Mouse (Mus musculus) midbrain, embryonic 16.5 days (tissue): ENCODE measurements at regions not wholly inside any gene's neighbourhood (a gene's known extent, or its start where the extent isn't known, plus 50 kb on each side); places are given as distances from the start of the nearest gene placed in this dataset.
A peak's percentile ranks its signal among the peaks of the same experiment; 100 is the strongest.

Source experiments
- ATAC-seq: fragments of 200-750 bp; cut with Nextera tagmentation; 2 replicates; pipeline ENCODE4 v1.8.0; 2017; ENCODE audit warnings: moderate TSS enrichment
- H3K27ac ChIP-seq: fragments of 300-500 bp; sonication (generic); 2 replicates; pipeline ENCODE4 v1.5.1; 2014; ENCODE audit warnings: mild to moderate bottlenecking, low read length, mixed read lengths
- H3K27me3 ChIP-seq: fragments of 300-500 bp; sonication (generic); 2 replicates; pipeline ENCODE4 v1.6.1; 2014; ENCODE audit warnings: low read depth, low read length, mixed read lengths; ENCODE audit not compliant: control insufficient read depth, insufficient read depth
- H3K36me3 ChIP-seq: fragments of 300-500 bp; sonication (generic); 2 replicates; pipeline ENCODE4 v1.6.1; 2014; ENCODE audit warnings: mild to moderate bottlenecking, low read length, moderate library complexity, mixed read lengths; ENCODE audit not compliant: control insufficient read depth, insufficient read depth
- H3K4me1 ChIP-seq: fragments of 300-500 bp; sonication (generic); 2 replicates; pipeline ENCODE4 v1.6.1; 2014; ENCODE audit warnings: mild to moderate bottlenecking, low read length, mixed read lengths; ENCODE audit not compliant: control insufficient read depth, insufficient read depth
- H3K4me2 ChIP-seq: fragments of 300-500 bp; sonication (generic); 2 replicates; pipeline ENCODE4 v1.6.1; 2014; ENCODE audit warnings: mild to moderate bottlenecking, low read length, mixed read lengths
- H3K4me3 ChIP-seq: fragments of 300-500 bp; sonication (generic); 2 replicates; pipeline ENCODE4 v1.5.1; 2014; ENCODE audit warnings: low read depth, mild to moderate bottlenecking, low read length, moderate library complexity, mixed read lengths
- H3K9ac ChIP-seq: fragments of 300-500 bp; sonication (generic); 2 replicates; pipeline ENCODE4 v1.6.1; 2014; ENCODE audit warnings: low read depth, low read length, mixed read lengths
- H3K9me3 ChIP-seq: fragments of 300-500 bp; sonication (generic); replicated peaks from 2 replicates; pipeline ENCODE4 v1.6.1; 2014; ENCODE audit warnings: mild to moderate bottlenecking, low read length, mixed read lengths; ENCODE audit not compliant: control insufficient read depth, poor library complexity, severe bottlenecking
- WGBS: fragments of 180-500 bp; shearing (Covaris S2); extraction: QIAGEN DNeasy Blood & Tissue Kit; methylation state at CpG from one replicate; pipeline ENCODE4 v1.1.7; 2014; 5-methylcytosine and 5-hydroxymethylcytosine counted together

DNA sequence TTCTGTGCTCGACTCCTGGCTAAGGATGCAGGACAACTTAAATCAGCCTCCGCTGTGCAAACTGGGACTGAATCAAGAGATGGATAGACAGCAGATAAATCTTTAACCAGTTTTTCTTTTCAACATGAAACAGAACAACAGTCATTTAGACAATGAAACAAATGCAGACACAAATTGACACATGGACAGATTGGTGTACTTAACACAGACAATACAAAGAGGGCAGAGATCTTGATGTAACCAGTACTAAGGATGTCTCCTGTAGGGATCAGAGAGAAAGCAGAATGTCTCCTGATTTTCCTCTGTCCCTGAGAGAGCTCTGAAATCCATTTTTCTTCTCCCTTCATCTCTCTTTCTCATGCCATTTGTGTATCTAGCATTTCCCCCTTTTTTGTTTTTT is 1241.5 kb downstream of the Hace1 start:
- no peaks in the 10 kb centered on the region for H3K9me3 ChIP-seq
- no peaks in the 10 kb centered on the region for H3K4me1 ChIP-seq
- H3K9ac ChIP-seq, result no peak overlapping the region
- no peaks in the 10 kb centered on the region for H3K36me3 ChIP-seq
- ATAC-seq, result no peak
- 72% methylated on average over 2 of the region's 2 CpGs for WGBS
- no peaks in the 10 kb centered on the region for H3K27me3 ChIP-seq
- no peak overlapping the region for H3K27ac ChIP-seq
- H3K4me2 ChIP-seq, result no peak overlapping the region
- H3K4me3 ChIP-seq, result no peak overlapping the region

GRCm38 (mm10) chr10:46819965-46820364 is 1242.3 kb downstream of the Hace1 start:
- ATAC-seq, result no peak
- no peak overlapping the region for H3K27ac ChIP-seq
- no peak overlapping the region for H3K9ac ChIP-seq
- 96% methylated on average over 1 of the region's 1 CpGs for whole genome bisulfite sequencing
- H3K4me1 ChIP-seq, result no peaks in the 10 kb centered on the region
- H3K4me2 ChIP-seq, result no peak overlapping the region
- no peak overlapping the region for H3K4me3 ChIP-seq
- H3K27me3 ChIP-seq, result no peaks in the 10 kb centered on the region
- no peaks in the 10 kb centered on the region for H3K36me3 ChIP-seq
- H3K9me3 ChIP-seq, result no peaks in the 10 kb centered on the region

DNA sequence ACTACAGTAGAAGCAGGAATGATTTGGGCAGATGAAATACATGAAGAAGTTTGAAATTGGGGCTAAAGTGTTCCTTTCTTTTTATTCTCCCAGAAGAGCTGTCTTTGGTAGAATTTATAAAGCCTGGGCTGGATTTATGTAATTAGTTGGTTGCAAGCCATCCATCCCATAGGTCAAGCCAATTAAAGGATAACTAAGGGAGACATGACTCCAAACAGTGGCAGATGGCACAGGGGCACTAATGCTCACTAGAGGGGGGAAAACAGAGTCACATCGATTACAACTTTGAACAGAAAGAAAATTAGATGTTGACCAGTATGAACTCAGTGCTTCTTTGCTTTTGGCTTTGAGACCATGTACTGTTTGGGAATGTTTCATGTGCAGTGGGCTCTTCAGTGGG is 1246.2 kb downstream of the Hace1 start:
- Histone ChIP-seq H3K36me3 (no peaks in the 10 kb centered on the region), H3K9me3 (no peaks in the 10 kb centered on the region), H3K27ac (no peak overlapping the region), H3K4me2 (no peak overlapping the region), H3K4me1 (peaks cover 6% of the 10 kb centered on the region), H3K9ac (no peak overlapping the region), H3K27me3 (no peaks in the 10 kb centered on the region), H3K4me3 (no peak overlapping the region)
- no peak for ATAC-seq
- WGBS, result 32% methylated on average over 1 of the region's 1 CpGs

GRCm38 (mm10) chr10:46826012-46826411 is 1248.4 kb downstream of the Hace1 start:
- H3K27me3 ChIP-seq, result no peaks in the 10 kb centered on the region
- H3K27ac ChIP-seq, result peak overlapping the region; percentile 59
- 10% methylated on average over 3 of the region's 3 CpGs for WGBS
- H3K4me3 ChIP-seq, result no peak overlapping the region
- no peak overlapping the region for H3K4me2 ChIP-seq
- H3K9me3 ChIP-seq, result no peaks in the 10 kb centered on the region
- H3K9ac ChIP-seq, result no peak overlapping the region
- H3K36me3 ChIP-seq, result no peaks in the 10 kb centered on the region
- 0 out of 2 replicates have a peak, but pooled peaks have one; percentile 58 for ATAC-seq
- H3K4me1 ChIP-seq, result peaks cover 6% of the 10 kb centered on the region

DNA sequence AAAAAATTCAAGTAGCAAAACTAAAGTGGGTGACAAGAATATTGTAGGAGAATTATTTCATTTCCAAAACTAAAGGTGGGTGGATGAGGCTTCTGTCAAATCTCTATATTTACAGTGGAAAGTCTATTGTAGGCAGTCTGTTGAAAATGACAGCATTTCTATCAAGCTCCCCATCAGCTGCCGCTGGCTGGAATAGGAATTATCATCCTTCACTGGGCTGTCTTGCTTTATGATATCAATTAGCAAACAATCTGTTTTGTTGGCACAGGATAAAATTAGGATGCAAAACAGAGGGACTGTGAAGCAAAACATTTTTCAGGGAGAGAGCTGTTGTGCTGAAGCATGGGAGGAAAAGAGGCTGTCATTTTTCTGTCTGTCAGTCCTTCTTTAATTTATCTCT is 1249.0 kb downstream of the Hace1 start:
- no peaks in the 10 kb centered on the region for H3K9me3 ChIP-seq
- no peaks in the 10 kb centered on the region for H3K27me3 ChIP-seq
- H3K4me3 ChIP-seq, result no peak overlapping the region
- H3K36me3 ChIP-seq, result no peaks in the 10 kb centered on the region
- H3K27ac ChIP-seq, result peak overlapping the region; percentile 63; the same call in 1 of the 2 replicates
- H3K4me2 ChIP-seq, result no peak overlapping the region
- no peak overlapping the region for H3K9ac ChIP-seq
- 13% methylated on average over 1 of the region's 1 CpGs for WGBS
- peaks cover 6% of the 10 kb centered on the region for H3K4me1 ChIP-seq
- peak; percentile 57; the same call in 1 of the 2 replicates for ATAC-seq

GRCm38 (mm10) chr10:46827109-46827812 is 1249.6 kb downstream of the Hace1 start:
- Histone ChIP-seq H3K4me2 (no peak overlapping the region), H3K36me3 (no peaks in the 10 kb centered on the region), H3K9me3 (no peaks in the 10 kb centered on the region), H3K27ac (peak overlapping the region; percentile 76), H3K27me3 (no peaks in the 10 kb centered on the region), H3K9ac (no peak overlapping the region), H3K4me1 (peaks cover 6% of the 10 kb centered on the region), H3K4me3 (no peak overlapping the region)
- 4% methylated on average over 1 of the region's 1 CpGs for WGBS
- peak; percentile 67 for ATAC-seq

- no peak overlapping the region for H3K27ac ChIP-seq
Measured at GRCm38 (mm10) chr10:46828164-46828563, 1250.5 kb downstream of the Hace1 start.

DNA sequence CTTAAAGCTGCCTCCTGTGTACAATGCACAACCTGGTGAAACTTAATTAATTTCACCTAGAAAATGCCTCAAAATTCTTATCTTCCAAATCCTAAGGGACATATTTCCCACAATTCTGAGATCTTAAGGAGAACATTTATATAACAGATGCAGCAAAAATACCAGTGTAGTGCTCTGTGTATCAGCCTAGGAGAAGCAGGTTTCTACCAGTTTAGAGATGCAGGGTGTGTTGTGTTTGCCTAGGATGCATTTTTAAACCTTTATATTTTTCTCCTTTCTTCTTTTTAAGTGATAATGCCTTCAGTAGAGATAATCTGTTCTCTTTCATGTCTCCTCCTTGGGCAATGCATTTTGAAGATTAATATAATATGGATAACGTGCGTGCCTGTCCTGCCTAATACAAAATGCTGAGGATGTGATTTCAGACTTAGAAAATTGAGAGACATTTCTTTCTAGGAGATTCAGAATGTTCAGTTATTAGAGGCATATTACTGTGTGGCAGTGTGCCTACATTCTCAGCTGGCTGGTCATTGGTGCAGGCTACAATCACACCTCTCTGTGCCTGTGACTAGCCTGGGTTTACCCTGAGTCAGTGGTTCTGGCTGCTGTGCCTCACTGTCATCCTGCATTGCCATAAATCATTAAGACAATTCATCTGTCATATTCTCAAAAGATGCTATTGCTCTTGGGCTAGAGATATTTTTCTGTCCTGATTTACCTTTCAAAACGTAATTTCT is 1268.1 kb downstream of the Hace1 start:
- peaks cover 5% of the 10 kb centered on the region; the same call in 1 of the 2 replicates for H3K4me1 ChIP-seq
- WGBS, result 53% methylated on average over 3 of the region's 3 CpGs
- H3K9me3 ChIP-seq, result no peaks in the 10 kb centered on the region
- H3K27me3 ChIP-seq, result no peaks in the 10 kb centered on the region
- no peak overlapping the region for H3K4me2 ChIP-seq
- peak; percentile 86 for ATAC-seq
- H3K9ac ChIP-seq, result 0 out of 2 replicates have a peak overlapping the region, but pooled peaks have one; percentile 25
- H3K27ac ChIP-seq, result peak overlapping the region; percentile 33; the same call in 1 of the 2 replicates
- H3K36me3 ChIP-seq, result no peaks in the 10 kb centered on the region
- no peak overlapping the region for H3K4me3 ChIP-seq

More at GRCm38 (mm10) chr10:46828164-46828563, 1250.5 kb downstream of the Hace1 start:
- Histone ChIP-seq H3K9ac (no peak overlapping the region), H3K4me3 (no peak overlapping the region), H3K4me1 (peaks cover 6% of the 10 kb centered on the region), H3K36me3 (no peaks in the 10 kb centered on the region), H3K27me3 (no peaks in the 10 kb centered on the region), H3K4me2 (no peak overlapping the region), H3K9me3 (no peaks in the 10 kb centered on the region)
- ATAC-seq, result peak; percentile 34; the same call in 1 of the 2 replicates
- WGBS, result 15% methylated on average over 2 of the region's 2 CpGs
